Mouse (Mus musculus): ENCODE measurements around the gene Trim47.

The Trim47 gene

GRCm38 (mm10) chr11:116087194-116088130, 39.5 kb downstream of the Trim47 start:
- peak; percentile 94 for DNase-seq (ENCODE audit: low read depth)

DNA sequence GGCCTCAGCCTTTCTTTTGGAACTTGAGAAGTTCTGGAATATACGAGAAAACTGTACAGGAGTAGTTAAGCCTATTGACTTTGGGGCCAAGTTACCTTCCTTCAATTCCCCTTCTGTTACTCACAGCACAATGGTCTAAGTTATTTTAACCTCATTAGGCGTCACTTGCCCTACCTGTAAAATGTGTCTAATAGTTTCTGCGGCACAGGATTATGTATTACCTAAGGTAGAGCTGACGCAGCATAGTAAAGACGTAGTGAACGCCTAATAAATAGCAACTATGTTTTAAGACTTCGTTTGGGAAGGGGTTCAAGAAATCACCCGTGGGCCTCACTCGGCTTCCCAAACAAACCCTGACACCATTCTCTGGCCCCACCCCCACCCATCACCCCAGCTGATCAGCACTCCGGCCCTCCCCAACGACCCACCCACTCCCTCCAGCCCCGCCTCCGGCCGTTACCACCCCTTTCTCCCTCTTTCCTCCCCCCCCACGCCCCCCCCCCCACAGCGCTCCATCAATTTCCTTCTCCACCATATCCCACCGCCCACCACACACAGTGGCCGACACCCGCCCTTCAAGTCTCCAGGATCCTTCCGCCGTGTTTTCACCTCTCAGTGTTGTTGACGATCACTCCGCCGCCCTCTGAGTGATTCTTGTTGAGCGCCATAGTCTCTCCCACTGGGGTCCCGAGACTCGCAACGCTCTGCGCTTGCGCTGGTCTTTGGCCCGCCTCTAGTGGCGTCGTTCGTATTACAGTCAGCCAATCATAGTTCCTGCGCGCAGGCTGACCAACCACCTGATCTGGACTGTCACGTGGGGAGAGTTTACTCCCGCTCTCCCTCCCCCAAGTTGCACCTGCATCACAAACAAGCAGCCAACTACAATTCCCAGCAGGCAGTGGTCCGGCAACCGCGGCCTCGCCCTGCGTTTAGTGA, 40.5 kb downstream of the Trim47 start, which contains the start of gene Wbp2:
Gene Wbp2 (minus strand): TSS at position 738 of the 936 bp plus-strand sequence.
- peak; percentile 100 for DNase-seq (ENCODE audit: low read depth)

DNA sequence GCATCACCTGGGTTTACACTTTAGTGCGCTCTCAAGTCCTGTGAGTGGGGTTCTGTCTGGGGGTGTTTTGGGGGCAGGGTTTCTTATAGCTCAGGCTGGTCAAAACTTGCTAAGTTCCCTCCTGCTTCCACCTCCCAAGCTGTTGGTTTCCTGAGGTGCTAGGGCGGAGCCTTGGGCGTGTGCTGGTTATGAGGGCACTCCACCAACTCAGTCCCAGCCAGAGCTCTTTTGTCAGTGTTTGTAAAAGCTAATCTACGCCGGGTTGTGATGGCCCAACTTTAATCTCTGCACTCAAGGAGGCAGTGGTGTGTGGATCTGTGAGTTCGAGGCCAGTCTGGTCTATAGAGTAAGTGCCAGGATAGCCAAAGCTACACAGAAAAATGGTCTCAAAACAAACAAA, 42.8 kb downstream of the Trim47 start:
- DNase-seq (ENCODE audit: low read depth) = peak; percentile 50

DNA sequence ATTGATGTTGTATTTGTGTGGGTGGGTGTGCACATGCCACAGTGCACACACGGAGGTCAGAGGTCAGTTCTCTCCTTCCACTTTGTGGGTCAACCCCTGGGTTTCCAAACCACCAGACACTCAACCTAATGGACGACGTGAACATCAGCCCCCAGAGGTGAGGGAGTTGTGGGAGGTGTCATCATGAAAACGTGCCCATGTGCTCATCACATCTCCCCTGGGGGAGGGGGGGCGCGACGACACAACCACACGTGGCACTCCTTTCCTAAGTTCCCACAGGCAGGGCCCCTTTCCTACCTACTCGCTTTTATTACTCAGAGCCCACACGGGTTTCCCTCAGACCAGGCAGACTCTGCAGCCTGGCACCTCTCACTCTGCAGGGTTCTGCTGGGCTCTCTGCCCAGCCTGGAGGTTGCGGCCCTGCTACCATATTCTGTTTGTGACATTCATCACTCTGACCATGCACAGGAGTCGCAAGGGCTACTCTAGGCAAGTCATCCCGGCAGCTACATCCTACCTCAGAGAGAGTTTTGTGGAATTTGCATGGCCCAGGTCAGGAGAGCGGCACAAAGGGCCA, 43.8 kb downstream of the Trim47 start:
- no peak for DNase-seq (ENCODE audit: low read depth)

DNA sequence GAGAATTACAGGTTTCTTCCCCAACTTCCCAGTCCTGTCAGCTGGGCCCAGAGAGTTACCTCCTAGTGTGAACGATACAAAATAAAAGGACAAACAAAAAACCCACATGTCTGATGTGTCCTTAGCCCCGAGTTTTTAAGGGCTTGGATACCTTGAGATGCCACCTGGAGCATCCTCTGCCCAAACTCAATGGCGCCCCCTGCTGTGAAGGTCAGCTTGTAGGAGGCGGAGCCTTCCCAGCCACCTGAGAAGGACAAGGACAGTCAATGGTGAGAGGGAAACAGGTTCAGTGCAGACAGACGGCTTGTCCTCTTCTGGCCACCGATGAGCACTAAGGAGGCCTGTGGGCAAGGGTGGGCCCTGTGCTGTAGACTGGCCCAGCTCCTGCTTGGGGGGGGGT, 45.9 kb downstream of the Trim47 start:
- peak; percentile 60 for DNase-seq (ENCODE audit: low read depth)

DNA sequence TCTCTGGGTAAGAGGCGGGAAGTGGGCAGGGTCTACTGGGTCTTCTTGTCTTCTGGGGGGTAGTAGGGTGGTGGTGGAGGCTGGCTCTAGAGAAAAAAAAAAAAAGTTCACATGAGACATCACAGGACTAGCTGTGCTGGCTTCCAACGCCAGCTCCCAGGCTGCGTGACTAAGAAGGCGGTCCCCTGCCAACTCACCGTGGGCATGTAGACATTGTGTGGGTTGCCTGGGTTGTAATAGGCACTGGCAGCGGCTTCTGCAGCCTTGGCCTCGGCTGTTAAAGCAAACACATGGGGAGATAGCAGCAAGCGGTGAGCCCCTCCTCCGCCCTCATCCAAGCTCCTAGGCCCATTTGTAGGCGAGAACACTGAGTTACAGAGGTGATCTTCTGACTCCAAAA, 47.5 kb downstream of the Trim47 start:
- no peak for DNase-seq (ENCODE audit: low read depth)

DNA sequence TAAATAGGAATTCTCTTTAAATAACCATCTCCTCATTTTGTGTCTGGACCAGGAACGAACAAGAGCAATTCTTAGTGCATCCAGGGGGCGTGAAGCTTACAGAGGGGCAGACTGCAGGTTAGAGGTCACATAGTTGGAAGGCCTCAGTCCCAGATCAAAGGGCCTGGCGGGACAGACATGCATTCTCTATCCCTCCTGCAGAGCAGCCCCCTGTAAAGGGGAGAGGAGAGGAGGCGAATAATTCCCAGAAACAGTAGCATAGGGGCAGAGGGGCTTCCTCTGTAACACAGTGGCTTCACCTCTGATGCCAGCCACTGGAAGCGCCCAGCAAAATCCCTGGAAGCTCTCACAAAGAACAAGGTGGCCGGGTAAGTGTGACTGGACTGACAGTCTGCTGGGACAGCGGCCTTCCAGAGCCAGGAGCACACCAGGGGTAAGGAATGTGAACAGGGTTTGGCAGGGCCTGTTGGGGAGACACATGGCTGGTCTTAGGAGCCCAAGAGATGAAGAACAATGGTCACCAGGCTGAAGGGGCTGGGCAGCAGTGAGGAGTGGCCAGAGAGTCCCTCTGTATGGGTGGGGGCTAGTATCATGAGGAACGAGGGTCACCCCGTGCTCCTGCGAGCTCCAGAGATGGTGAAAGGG, 48.2 kb downstream of the Trim47 start:
- DNase-seq (ENCODE audit: low read depth) = no peak

- peak; percentile 90 for DNase-seq (ENCODE audit: low read depth)
Measured at GRCm38 (mm10) chr11:116078221-116078620, 48.8 kb downstream of the Trim47 start.

DNA sequence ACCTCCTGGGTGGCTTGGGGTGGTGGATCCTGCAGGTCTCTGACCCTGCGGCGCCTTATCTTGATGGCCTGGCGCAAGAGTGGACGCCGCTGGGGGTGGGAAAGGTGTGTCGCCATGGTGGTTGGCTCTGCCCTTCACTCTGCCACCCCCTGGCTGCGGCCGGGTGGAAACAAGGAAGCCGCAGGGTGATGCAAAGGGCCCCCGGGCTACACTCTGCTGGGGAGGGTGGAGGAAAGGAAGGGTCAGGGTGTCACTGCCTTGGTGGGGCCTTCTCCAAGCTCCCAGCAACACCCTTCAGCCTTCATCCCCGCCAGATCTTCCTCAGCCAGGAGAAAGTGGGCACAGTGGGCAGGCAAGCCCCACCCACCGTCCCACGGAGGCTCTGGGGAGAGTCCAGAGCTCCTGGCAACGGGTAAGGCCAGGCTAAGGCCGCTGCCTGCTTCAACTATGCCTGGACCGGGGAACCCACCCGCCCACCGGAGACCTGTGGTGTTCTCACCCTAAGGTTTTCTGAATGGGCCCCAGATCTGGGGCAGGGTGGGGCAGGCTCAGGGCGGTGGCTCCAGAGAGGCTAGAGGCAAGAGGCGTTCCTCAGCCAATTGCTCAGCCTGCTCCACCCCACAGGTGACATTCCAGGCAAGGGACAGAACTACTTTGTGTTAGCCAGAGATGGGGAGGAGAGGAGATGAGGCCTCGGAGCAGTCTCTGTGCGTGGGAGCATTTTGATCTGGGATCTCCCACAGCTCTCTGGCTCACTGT, 49.4 kb downstream of the Trim47 start, which contains the start of gene Unc13d:
Gene Unc13d (minus strand): TSS at position 516 of the 759 bp plus-strand sequence.
- peak; percentile 92 for DNase-seq (ENCODE audit: low read depth)

DNA sequence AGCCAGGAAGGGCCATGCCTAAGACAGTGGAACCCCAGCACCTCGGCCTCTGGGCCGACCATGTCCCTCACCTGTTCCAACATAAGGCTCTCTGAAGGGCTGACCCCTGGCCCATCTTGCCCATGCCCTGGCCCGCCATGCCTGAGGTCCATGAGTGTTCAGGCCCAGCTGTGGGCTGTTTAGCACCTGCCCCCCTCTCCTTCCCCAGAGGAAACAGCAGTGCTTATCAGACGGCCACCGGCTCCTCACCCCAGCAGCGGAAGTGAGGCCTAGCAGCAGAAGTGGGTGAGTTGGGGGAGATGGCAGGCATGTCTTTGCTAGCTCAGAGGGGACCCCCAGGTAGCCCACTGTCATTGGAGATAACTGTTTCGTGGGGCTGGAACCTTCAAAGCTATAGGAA, 50.2 kb downstream of the Trim47 start:
- DNase-seq (ENCODE audit: low read depth) = peak; percentile 91

- DNase-seq (ENCODE audit: low read depth) = no peak
Measured at GRCm38 (mm10) chr11:116076266-116076540, 50.8 kb downstream of the Trim47 start.

- DNase-seq (ENCODE audit: low read depth) = peak; percentile 40
Measured at GRCm38 (mm10) chr11:116075539-116076265, 51.3 kb downstream of the Trim47 start.

DNA sequence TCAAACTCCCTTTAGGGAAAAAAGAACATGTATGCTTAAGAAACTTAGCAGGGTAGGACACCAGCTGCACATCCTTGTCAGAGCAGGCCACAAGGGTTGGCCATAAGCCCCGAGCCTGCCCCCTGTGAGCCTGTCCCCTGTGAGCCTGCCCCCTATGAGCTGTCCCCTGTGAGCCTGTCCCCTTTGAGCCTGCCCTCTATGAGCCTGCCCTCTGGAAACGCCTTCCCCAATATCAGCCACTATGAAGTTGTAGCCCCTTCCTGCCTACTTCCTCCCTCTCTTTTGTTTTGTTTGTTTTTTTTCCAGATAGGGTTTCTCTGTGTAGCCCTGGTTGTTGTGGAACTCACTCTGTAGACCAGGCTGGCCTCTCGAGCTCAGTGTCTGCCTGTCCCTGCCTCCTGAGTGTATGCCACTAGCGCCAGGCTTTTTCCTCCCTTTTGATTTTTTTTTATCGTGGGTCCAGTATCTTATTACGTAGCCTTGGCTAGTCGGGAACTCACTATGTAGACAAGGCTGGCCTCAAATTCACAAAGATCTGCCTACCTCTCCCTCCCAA, 52.5 kb downstream of the Trim47 start:
- DNase-seq (ENCODE audit: low read depth) = peak; percentile 92

DNA sequence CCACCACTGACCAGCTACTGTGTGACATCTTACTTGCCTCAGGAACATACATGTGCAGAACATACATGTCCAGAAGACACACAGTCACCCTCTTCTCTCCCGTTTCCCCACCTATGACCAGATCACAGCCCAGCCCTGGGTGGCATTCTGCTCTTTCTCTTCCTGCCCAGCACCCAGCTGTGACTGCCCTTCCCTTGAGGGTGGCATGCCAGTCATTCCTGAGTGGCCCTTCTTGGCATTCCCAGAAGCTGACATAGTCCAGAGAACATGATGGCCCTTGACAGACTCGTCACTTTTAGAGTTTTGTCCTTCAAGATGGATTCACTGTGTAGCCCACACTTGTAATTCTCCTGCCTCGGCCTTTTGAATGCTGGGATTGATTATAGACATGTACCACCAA, 54.4 kb downstream of the Trim47 start:
- DNase-seq (ENCODE audit: low read depth) = no peak

DNA sequence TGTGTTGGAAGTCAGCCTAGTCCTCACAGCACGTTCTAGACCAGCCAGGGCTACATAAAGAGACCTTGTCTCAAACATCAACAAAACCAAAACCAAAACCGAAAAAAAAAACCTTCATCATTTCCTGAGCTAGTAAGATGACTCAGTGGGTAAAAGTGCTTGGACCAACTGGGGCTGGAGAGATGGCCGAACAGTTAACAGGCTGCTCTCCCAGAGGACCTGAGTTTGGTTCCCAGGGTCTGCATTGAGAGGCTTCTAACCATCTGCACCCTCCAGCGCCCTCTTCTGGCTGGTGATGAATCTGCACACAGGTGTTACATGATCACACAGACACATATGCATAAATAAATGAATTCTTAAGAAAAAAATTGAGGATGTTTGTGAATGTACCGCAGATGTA, 55.5 kb downstream of the Trim47 start:
- peak; percentile 98 for DNase-seq (ENCODE audit: low read depth)

DNA sequence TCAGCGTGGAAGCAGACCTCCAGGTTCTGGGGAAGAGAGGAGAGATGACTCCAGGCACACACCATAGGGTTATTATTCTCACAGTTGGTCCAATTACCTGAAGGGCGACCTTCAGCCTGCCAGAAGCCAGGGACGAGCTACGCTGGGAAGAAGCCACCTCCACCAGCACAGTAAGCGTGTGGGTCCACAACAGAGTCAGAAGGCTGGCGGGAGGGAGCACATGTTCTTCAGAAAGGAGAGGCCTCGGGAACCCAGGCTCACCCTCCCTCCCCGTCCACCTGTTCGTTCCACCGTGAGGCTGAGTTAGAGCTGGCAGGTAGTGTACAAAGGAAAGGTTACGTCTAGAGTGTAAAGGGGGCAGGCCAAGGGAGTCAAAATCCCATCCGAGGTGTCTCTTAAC, 61.7 kb downstream of the Trim47 start:
- DNase-seq (ENCODE audit: low read depth) = no peak

GRCm38 (mm10) chr11:116064187-116064867, 62.7 kb downstream of the Trim47 start:
- DNase-seq (ENCODE audit: low read depth) = no peak

DNA sequence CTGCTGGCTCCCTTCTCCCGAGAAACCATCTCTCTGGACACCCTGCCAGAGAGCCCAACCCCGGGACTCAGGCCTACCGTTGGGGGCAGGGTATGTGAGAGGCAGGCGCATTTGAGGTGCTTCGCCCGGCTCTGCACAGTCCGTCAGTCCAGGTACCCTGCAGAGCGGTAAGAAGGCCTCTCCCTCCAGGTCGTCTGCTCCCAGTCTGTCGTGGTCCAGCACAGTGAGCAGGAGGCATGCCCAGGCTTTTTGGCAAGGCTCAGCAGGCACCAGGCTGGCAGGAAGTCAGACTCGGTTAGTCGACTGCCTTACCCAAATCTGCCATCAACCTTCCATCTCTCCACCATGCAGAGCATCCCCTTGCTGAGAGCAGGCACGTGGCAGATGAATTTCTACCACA, 63.4 kb downstream of the Trim47 start:
- no peak for DNase-seq (ENCODE audit: low read depth)

DNA sequence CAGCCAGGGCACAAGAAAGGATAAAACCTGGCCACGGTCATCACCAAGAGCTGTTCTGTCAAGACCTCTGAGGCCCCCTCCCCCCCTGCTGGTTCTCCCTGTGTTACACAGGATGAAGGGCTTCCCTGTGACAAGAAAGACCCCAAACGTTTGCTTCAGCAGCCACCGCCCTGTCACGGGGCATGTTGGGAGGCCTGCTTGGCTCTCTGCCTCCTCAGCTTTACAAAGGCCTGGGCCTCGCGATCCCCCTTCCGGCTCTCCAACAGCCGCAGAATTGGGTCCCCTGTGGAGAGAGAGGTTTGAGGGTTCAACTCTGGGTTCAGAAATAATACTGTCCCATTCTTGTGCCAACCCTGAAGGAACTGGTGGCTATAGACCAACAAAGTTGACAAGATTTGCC, 64.5 kb downstream of the Trim47 start:
- DNase-seq (ENCODE audit: low read depth) = no peak

Measured in 416B (cell line).